Mouse (Mus musculus) ovary, adult 10 weeks (tissue): ENCODE results near the gene Fgf22. TPM values are rescaled to one million over a fixed set of nuclear protein-coding genes. Genes with fewer than 3 reads are reported as not detected.

Experiments used
- polyA plus RNA-seq: library from polyadenylated mRNA; stranded (reverse); fragments of 350-450 nt; fragmentation: Illumina TruSeq; extraction: RNeasy Lipid Tissue Mini Kit (QIAGEN cat#74804); gene quantifications from one replicate; pipeline ENCODE4 v1.2.3, GENCODE M21; 2014

Gene Fgf22
- polyA plus RNA-seq = not detected

DNA sequence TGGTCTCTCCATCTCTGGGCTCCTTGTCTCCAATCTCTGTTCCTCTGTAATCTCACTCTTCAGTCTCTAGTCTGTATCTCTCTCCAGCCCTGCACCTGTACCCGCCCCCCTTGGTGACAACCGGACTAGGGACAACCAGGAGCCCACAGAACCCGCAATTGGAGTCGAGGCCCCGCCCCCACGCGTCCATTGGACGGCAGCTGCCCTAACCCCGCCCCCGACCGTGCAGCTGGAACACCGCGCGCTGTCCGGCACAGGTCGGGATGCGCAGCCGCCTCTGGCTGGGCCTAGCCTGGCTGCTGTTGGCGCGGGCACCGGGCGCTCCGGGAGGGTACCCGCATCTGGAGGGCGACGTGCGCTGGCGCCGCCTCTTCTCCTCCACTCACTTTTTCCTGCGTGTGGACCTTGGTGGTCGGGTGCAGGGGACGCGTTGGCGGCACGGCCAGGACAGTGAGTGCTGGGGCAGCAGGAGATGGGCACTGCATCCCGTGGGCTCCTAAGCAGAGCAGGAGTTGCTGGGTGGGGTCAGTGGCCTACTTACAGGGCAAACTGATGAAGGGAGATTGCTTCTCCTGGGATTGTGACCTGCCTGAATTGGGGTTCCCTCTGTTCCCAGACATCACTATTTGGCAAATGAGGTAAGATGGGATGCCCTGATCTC, at the start of gene Fgf22:
Gene Fgf22, plus strand, starts transcription at position 221 of the 661 bp plus-strand sequence.

GRCm38 (mm10) chr10:79716254-79716987, 38.5 kb upstream of the Fgf22 start, which contains the start of gene Hcn2:
Hcn2 (plus strand) TSS chr10:79716634.

DNA sequence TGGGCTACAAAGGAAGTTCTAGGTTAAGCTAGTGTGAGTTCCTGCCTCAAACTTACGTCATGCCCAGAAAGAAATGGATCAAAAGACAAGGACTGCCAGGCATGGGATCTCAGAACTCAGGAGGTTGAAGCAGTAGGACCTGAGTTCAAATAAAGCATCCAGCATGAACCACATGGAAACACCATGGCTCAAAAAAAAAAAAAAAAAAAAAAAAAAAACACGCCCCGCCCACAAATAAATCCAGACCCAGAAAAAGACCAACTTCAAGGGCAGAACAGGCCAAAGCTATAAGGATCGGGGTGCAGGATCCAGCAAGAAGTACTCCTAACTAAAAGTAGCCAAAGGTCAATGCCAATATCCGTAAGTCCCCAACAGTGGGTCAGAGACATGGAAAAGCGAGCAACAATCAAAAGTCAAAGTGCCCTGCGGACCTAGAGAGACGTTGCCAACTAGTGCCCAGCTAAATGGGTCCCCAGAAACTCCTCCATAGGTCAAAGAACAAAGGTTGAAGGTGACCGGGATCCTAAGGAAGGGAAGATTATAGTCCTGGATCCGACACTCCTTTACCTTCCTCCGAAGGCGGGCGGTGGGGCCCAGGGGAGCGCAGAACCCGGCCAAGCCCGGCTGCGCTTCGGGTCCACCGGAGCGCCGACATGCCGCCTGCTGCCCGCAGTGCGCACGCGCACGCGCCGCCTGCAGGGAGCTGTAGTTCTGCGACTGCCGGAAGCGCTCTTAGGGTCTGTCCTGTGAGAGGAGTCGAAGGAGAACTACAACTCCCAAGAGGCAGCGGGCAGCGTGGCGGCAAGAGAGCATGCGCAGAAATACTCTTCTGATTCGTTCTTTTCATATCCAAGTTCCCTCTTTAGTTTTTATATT, 8.7 kb upstream of the Fgf22 start, which contains the start of gene Polrmt:
Gene Polrmt, minus strand, starts transcription at position 684 of the 876 bp plus-strand sequence.

GRCm38 (mm10) chr10:79766508-79767325, 11.8 kb downstream of the Fgf22 start, which contains the start of gene Rnf126:
Rnf126 (minus strand) TSS chr10:79766952.

GRCm38 (mm10) chr10:79777103-79777531, 22.2 kb downstream of the Fgf22 start, which contains the start of gene Fstl3:
Fstl3 (plus strand) TSS chr10:79777272.

DNA sequence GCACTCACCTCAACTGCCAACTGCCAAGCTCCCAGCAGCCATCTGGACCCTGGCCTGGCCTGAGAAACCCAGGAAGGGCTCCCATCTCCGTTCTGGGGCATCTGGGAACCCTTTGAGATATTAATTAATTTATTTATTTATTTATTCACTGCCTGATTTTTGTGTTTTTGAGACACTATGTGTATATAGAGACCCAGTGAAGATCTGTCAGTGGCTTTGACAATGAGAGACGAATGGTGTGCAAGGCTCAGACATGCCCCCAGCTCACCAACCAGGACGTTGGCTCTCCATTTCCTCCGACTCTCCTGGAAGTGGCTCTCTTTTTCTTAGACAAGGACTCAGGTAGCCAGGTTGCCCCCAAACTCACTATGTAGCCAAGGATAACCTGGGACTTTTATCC, 36.0 kb downstream of the Fgf22 start, which contains the start of gene Prss57:
Gene Prss57, minus strand, starts transcription at position 101 of the 400 bp plus-strand sequence.

GRCm38 (mm10) chr10:79793051-79793737, 38.3 kb downstream of the Fgf22 start, which contains the start of gene Palm:
Palm (plus strand) TSS chr10:79793572.

Other genes with a start within 250 kb of the Fgf22 start
- 1.3 TPM for gene Plpp2, start 221.3 kb upstream of the Fgf22 start, polyA plus RNA-seq
- not detected for gene Mier2, start 199.9 kb upstream of the Fgf22 start, polyA plus RNA-seq
- gene Theg, start 167.7 kb upstream of the Fgf22 start, polyA plus RNA-seq = not detected
- gene C2cd4c, start 141.1 kb upstream of the Fgf22 start, polyA plus RNA-seq = not detected
- 1.7 TPM for gene Shc2, start 117.2 kb upstream of the Fgf22 start, polyA plus RNA-seq
- gene Odf3l2, start 109.3 kb upstream of the Fgf22 start, polyA plus RNA-seq = not detected
- not detected for gene Madcam1, start 90.5 kb upstream of the Fgf22 start, polyA plus RNA-seq
- not detected for gene Tpgs1, start 85.7 kb upstream of the Fgf22 start, polyA plus RNA-seq
- gene Cdc34, start 72.9 kb upstream of the Fgf22 start, polyA plus RNA-seq = not detected
- not detected for gene Gzmm, start 66.1 kb upstream of the Fgf22 start, polyA plus RNA-seq
- gene Bsg, start 50.6 kb upstream of the Fgf22 start, polyA plus RNA-seq = 239 TPM
- gene Hcn2, start 38.4 kb upstream of the Fgf22 start, polyA plus RNA-seq = 0.20 TPM
- gene Polrmt, start 8.5 kb upstream of the Fgf22 start, polyA plus RNA-seq = not detected
- gene Rnf126, start 11.9 kb downstream of the Fgf22 start, polyA plus RNA-seq = 0.29 TPM
- gene Fstl3, start 22.2 kb downstream of the Fgf22 start, polyA plus RNA-seq = 1.2 TPM
- not detected for gene Prss57, start 35.9 kb downstream of the Fgf22 start, polyA plus RNA-seq
- gene Palm, start 38.5 kb downstream of the Fgf22 start, polyA plus RNA-seq = 0.77 TPM
- not detected for gene Misp, start 65.9 kb downstream of the Fgf22 start, polyA plus RNA-seq
- 114 TPM for gene Ptbp1, start 99.4 kb downstream of the Fgf22 start, polyA plus RNA-seq
- not detected for gene Prtn3, start 119.4 kb downstream of the Fgf22 start, polyA plus RNA-seq
- not detected for gene Plppr3, start 119.6 kb downstream of the Fgf22 start, polyA plus RNA-seq
- gene Elane, start 131.2 kb downstream of the Fgf22 start, polyA plus RNA-seq = not detected
- gene Cfd, start 135.8 kb downstream of the Fgf22 start, polyA plus RNA-seq = 1.5 TPM
- 0.37 TPM for gene Med16, start 153.8 kb downstream of the Fgf22 start, polyA plus RNA-seq
- not detected for gene Gm26602, start 155.8 kb downstream of the Fgf22 start, polyA plus RNA-seq
- gene Kiss1r, start 161.9 kb downstream of the Fgf22 start, polyA plus RNA-seq = not detected
- 8.0 TPM for gene R3hdm4, start 166.1 kb downstream of the Fgf22 start, polyA plus RNA-seq
- gene Arid3a, start 172.0 kb downstream of the Fgf22 start, polyA plus RNA-seq = 3.3 TPM
- 1.2 TPM for gene Wdr18, start 205.1 kb downstream of the Fgf22 start, polyA plus RNA-seq
- gene Grin3b, start 215.6 kb downstream of the Fgf22 start, polyA plus RNA-seq = not detected
- not detected for gene Tmem259, start 229.3 kb downstream of the Fgf22 start, polyA plus RNA-seq
- gene Cnn2, start 233.5 kb downstream of the Fgf22 start, polyA plus RNA-seq = 10.0 TPM
- 0.14 TPM for gene Abca7, start 241.4 kb downstream of the Fgf22 start, polyA plus RNA-seq